Mouse (Mus musculus) embryonic facial prominence, embryonic 10.5 days (tissue): ENCODE results near the gene Ubald2. TPM values are rescaled to one million over a fixed set of nuclear protein-coding genes. Genes with fewer than 3 reads are reported as not detected.

Source experiments
- DNase-seq: peaks from one replicate; pipeline ENCODE4 v3.0.0-alpha.2; 2017; ENCODE audit warnings: low spot score
- H3K27ac ChIP-seq: fragments of 300-500 bp; sonication (generic); replicated peaks from 2 replicates; pipeline ENCODE4 v1.5.1; 2016; ENCODE audit warnings: mild to moderate bottlenecking
- H3K27me3 ChIP-seq: fragments of 300-500 bp; sonication (generic); replicated peaks from 2 replicates; pipeline ENCODE4 v1.6.1; 2016; ENCODE audit warnings: low read depth, mild to moderate bottlenecking; ENCODE audit not compliant: poor library complexity, severe bottlenecking
- H3K36me3 ChIP-seq: fragments of 300-500 bp; sonication (generic); replicated peaks from 2 replicates; pipeline ENCODE4 v1.6.1; 2016; ENCODE audit warnings: mild to moderate bottlenecking, moderate library complexity
- H3K4me1 ChIP-seq: fragments of 300-500 bp; sonication (generic); 2 replicates; pipeline ENCODE4 v1.6.1; 2016
- H3K4me3 ChIP-seq: fragments of 300-500 bp; sonication (generic); 2 replicates; pipeline ENCODE4 v1.5.1; 2016; ENCODE audit warnings: mild to moderate bottlenecking, moderate library complexity
- H3K9me3 ChIP-seq: fragments of 300-500 bp; sonication (generic); 2 replicates; pipeline ENCODE4 v1.6.1; 2016; ENCODE audit warnings: mild to moderate bottlenecking
- WGBS: fragments of 180-500 bp; shearing (Covaris S2); methylation state at CpG from one replicate; pipeline ENCODE4 v1.1.7; 2016; 5-methylcytosine and 5-hydroxymethylcytosine counted together
- polyA plus RNA-seq: library from polyadenylated mRNA; unstranded; fragments of >200 nt; fragmentation: Nextera tagmentation; extraction: Ambion mirVana; gene quantifications from 2 replicates; pipeline ENCODE4 v1.2.1, GENCODE M21; 2016

Ubald2 gene
- polyA plus RNA-seq, 1 experiment from 2014 or later: 43.7 TPM

DNA sequence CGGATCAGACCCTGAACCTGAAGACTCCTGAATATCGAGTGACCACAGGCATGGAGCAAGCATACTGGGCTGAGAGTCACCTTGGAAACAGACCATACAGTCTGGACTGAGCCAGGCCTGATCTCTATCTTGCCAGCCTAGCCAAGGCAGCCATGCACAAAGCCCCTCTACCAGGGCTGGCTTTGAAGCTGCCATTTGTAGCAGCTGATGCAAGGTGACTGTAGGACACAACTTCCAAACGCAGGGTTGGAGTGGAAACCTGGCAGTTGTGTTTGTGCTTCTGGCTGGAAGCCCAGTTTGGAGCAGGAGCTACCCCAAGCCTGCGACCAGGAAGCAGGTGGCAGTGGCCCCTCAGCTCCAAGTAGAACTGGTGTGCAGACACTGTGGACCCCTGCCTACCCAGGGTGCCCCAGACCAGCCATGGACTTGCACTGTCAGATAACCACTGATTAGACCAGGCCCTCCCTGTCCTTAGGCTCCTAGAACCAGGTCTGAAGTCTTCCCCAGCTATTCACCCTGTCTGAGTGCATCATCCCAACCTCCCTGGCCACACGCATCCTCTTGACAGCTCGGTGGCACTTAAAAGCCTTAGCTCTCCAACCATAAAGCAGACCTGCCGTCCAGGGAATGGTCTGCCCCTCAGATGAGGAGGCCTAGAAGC is 6.6 kb downstream of the Ubald2 start:
- DNase-seq: no peak
- Histone ChIP-seq H3K27ac (no peak overlapping the region), H3K4me1 (peaks cover 46% of the 10 kb centered on the region), H3K27me3 (no peaks in the 10 kb centered on the region), H3K4me3 (no peak overlapping the region), H3K36me3 (peaks cover 48% of the 10 kb centered on the region), H3K9me3 (no peaks in the 10 kb centered on the region)
- WGBS: 85% methylated on average over 7 of the region's 7 CpGs

DNA sequence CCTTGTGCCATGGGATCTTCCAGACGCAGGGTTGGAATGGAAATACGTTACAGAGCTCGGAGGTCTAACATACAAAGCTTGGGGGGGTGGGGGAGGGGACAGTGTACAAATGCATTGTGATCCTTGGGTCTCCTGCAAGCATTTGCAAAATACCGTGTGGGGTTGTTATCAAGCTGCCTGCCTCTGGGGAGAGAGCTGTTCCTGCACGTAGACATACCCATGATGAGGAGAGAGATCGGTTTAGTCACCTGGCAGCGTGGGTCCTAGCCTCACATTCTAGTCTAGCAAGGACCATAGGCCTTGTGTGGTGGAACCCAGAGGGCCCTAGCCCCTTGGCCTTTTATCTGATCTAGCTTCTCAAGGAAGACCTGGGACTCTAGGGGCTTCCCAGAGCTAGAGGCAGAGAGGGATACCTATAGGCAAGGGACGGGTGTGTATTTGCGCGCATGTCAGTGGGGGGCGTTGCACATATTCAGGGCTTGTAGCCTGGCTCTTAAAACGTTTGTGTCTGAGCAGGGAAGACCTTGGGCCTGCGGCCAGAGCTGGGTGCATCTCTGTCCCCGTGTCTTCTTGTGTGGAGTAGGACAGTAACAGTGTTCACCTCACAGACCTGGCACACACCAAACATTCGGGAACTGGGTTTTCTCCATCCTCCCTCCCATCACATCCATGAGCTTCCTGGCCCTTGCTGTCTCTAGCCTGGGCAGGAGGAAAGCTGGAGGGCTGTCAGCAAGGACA is 8.4 kb downstream of the Ubald2 start:
- H3K27ac ChIP-seq: peak overlapping the region; percentile 45; the same call in 1 of the 2 replicates
- 83% methylated on average over 15 of the region's 15 CpGs for WGBS

DNA sequence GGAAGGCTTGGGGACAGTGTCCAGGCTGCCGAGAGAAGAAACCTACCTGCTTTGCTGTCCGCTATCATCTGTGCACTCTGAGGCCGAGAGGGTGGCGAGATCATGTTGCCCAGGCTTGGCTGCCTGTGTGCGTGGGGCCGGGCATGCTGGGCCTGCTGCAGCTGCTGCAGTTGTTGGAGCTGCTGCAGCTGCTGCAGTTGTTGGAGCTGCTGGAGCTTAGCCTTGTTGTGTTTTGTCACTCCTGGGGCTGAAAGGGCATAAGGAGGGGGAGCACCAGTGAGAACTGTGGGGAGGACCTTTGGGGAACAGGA is 8.9 kb downstream of the Ubald2 start:
- 74% methylated on average over 6 of the region's 6 CpGs for WGBS
- Histone ChIP-seq H3K4me1 (peaks cover 38% of the 10 kb centered on the region), H3K27ac (peak overlapping the region; percentile 45), H3K36me3 (peaks cover 25% of the 10 kb centered on the region), H3K9me3 (no peaks in the 10 kb centered on the region), H3K4me3 (no peak overlapping the region), H3K27me3 (peaks cover 19% of the 10 kb centered on the region)
- DNase-seq: no peak

More for the DNA sequence above, 8.4 kb downstream of the Ubald2 start:
- no peaks in the 10 kb centered on the region for H3K9me3 ChIP-seq
- peaks cover 13% of the 10 kb centered on the region for H3K27me3 ChIP-seq
- no peak overlapping the region for H3K4me3 ChIP-seq
- DNase-seq: no peak
- peaks cover 30% of the 10 kb centered on the region for H3K36me3 ChIP-seq
- H3K4me1 ChIP-seq: peaks cover 40% of the 10 kb centered on the region

DNA sequence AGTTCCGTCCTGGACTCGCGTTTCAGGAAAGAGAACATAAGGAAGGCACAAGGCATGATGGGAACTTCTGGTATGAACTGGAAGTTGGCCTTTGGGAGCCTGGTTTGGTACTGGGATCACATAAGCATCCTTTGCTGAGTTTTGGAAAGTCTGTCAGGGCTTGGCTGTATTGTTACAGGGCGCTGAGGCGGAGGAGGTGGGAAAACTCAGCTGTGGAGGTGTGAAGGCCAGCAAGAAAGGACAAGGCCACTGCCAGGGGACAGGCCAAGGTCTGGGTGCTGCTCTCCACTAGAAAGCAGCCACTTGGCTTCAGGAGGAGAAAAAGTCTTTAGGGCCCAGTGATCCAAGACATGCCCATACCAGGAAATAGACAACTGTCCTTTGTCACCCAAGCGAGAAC is 9.4 kb downstream of the Ubald2 start:
- Histone ChIP-seq H3K27ac (peak overlapping the region; percentile 45), H3K4me1 (peaks cover 38% of the 10 kb centered on the region), H3K36me3 (peaks cover 21% of the 10 kb centered on the region), H3K9me3 (no peaks in the 10 kb centered on the region), H3K27me3 (peaks cover 23% of the 10 kb centered on the region), H3K4me3 (no peak overlapping the region)
- WGBS: 87% methylated on average over 6 of the region's 6 CpGs
- no peak for DNase-seq

DNA sequence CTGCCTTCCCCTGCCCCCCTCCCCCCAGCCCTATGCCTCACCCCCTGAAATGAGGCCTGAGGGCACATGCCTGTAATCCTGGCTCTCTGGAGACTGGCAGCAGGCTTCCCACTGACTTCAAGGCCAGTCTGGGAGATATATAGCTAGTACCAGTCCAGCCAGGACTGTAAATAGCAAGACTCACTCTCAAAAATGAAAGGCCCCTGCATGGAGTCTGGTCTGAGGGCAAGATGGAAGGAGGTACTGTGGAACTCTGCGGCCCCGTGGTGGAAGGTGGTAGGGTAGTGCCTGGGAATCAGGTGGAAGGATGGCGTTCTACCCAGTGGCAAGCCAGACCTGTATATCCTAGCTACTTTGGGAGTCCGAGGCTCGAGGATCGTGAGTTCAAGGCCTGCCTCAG is 10.0 kb downstream of the Ubald2 start:
- Histone ChIP-seq H3K36me3 (peaks cover 19% of the 10 kb centered on the region), H3K27me3 (peaks cover 29% of the 10 kb centered on the region), H3K27ac (peak overlapping the region; percentile 45), H3K9me3 (no peaks in the 10 kb centered on the region), H3K4me3 (no peak overlapping the region), H3K4me1 (peaks cover 38% of the 10 kb centered on the region)
- DNase-seq: no peak
- WGBS: 85% methylated on average over 6 of the region's 6 CpGs

DNA sequence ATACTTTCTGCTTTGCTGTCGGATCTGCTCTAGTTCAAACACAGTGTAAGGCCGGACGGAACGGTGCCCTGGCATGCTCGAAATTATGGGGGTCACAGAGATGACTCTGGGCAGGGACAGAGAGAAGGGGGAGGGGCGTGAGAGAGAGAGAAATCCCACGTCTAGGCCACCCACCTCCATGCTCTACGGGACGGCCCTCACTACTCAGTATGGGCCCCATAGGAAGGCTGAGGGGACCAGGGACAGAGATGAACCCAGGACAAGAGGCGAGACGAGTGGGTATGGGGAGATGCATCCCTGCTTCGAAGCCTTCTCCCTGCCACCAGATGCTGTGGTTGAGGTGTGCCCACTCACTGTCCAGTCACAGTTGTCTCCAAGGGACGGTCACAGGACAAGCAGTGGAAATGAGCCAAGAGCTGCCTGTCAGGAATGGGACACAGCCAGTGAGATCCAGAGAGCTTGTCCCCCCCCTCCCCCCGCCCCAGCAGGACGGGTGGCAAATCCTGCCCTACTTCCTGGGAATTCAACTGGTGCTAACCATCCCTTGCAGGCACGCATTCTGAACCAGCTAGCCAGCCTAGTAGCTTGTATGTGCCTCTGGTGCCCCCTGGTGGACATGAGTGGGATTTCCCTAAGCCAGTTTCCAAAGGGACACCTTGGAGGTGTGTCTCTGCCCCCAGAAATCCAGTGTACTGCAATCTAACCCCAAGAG is 11.9 kb downstream of the Ubald2 start:
- H3K9me3 ChIP-seq: 0 out of 2 replicates have a peak, but pooled peaks cover under 1% of the 10 kb centered on the region
- H3K4me1 ChIP-seq: peaks cover 36% of the 10 kb centered on the region
- DNase-seq: peak; percentile 94
- peak overlapping the region; percentile 32 for H3K4me3 ChIP-seq
- peak overlapping the region; percentile 64 for H3K27ac ChIP-seq
- H3K36me3 ChIP-seq: peaks cover under 1% of the 10 kb centered on the region; the same call in 1 of the 2 replicates
- H3K27me3 ChIP-seq: peaks cover 29% of the 10 kb centered on the region
- 19% methylated on average over 16 of the region's 16 CpGs for WGBS

DNA sequence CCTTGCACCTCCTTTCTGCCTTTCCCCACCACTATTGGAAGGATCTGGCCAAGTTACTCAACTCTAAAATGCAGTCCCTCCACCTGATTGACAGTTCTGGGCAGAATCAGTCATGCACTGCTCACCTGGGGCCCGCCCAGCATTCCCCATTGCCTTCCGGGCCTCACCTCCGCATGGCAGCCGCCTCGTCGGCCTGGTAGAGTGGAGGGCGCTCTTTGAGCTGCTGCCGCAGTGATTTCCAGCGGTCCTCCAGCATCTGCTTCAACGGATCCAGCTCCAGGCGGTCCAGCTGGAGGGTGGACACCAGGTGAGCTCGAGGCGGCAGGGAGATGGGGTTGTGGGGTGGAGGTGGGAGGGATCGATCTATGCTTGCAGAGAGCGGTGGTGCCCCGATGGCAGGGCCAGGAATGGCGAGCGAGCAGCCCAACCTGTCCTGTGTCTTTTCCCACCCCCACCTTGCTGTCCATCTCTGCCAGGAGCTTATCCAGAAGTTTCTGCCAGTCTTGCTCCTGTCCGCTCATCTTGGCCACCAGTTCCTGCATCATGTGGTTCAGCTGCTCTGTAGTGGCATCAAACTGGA is 12.5 kb downstream of the Ubald2 start:
- H3K9me3 ChIP-seq: 0 out of 2 replicates have a peak, but pooled peaks cover 3% of the 10 kb centered on the region
- no peak for DNase-seq
- WGBS: 17% methylated on average over 19 of the region's 19 CpGs
- peak overlapping the region; percentile 32; the same call in 1 of the 2 replicates for H3K4me3 ChIP-seq
- peaks cover 36% of the 10 kb centered on the region for H3K4me1 ChIP-seq
- no peak overlapping the region for H3K27ac ChIP-seq
- H3K36me3 ChIP-seq: no peaks in the 10 kb centered on the region
- peaks cover 29% of the 10 kb centered on the region for H3K27me3 ChIP-seq

DNA sequence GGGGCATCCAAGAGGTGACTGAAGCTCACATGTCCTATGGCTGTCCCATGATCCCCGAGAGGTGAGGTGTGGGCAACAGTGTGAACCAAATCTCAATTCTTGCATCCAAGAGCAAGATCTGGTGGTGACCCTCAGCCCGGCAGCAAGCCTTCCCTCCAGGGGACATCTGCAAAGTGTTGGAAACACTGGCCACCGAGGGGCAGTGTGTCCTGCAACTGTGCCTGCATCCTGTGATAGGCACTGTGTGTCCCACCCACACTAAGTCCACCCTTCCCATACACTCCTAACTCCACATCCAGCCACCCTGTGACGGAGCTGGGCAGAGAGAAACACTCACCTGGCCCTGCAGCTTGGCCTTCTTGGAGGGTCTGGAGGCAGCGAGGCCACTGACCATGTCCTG is 13.9 kb downstream of the Ubald2 start:
- Histone ChIP-seq H3K9me3 (0 out of 2 replicates have a peak, but pooled peaks cover 3% of the 10 kb centered on the region), H3K36me3 (no peaks in the 10 kb centered on the region), H3K27me3 (peaks cover 29% of the 10 kb centered on the region), H3K27ac (no peak overlapping the region), H3K4me3 (no peak overlapping the region), H3K4me1 (peaks cover 30% of the 10 kb centered on the region)
- no peak for DNase-seq
- WGBS: 73% methylated on average over 5 of the region's 5 CpGs

DNA sequence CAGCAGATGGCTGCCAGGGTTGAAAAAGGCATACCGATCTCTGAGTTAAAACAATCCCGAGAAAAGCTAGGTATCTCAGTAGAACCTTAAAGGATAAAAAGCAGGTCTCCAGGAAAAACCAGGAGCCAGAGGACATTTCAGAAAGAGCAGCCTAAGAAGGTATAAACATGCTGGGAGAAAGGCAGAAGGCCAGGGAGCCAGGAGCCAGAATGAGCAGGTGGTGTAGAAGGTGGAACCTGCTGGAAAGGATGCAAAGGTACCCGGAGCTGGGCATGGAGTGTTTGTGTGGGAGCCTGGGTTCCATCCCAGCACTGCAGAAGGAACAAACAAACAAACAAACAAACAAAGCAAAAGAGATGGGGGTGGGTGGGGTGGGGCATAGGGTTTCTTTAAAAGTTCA is 15.4 kb downstream of the Ubald2 start:
- Histone ChIP-seq H3K4me1 (peaks cover 22% of the 10 kb centered on the region), H3K36me3 (no peaks in the 10 kb centered on the region), H3K9me3 (0 out of 2 replicates have a peak, but pooled peaks cover 3% of the 10 kb centered on the region), H3K27ac (no peak overlapping the region), H3K4me3 (no peak overlapping the region), H3K27me3 (peaks cover 39% of the 10 kb centered on the region)
- no peak for DNase-seq
- WGBS: 93% methylated on average over 3 of the region's 3 CpGs

DNA sequence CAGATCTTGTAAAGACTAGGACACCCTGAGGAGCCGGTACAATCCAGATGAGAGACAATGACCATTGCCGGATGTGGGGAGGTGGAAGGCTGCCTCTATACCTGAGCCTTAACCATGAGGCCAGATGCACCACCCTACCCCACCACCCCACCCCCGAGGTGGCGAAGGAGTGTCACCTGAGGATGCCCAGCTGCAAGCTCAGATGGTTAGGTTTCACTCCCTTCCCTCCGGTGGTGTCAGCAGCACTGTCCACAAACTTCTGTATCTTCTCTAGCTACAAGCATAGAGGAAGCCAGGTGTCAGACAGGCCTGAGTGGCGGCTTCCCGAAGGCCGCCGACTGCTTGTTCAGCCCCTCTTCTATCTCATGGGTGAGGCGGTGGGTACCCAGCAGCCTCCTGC is 20.0 kb downstream of the Ubald2 start:
- WGBS: 91% methylated on average over 10 of the region's 10 CpGs
- no peak for DNase-seq
- H3K4me1 ChIP-seq: 0 out of 2 replicates have a peak, but pooled peaks cover 3% of the 10 kb centered on the region

DNA sequence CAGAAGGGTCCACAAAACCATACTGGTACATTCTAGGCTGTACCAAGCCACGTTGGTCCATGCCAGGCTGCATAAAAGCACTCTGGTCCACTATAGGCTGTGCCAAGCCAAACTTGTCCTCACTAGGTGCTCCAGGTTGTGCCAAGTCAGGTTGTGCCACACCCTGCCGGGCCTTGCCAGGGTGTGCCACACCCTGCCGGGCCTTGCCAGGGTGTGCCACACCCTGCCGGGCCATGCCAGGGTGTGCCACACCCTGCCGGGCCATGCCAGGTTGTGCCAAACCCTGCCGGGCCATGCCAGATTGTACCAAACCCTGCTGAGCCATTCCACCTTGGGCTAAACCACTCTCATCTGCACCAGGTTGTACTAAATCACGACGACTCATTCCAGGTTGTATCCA is 22.3 kb downstream of the Ubald2 start:
- WGBS: 87% methylated on average over 8 of the region's 8 CpGs
- Histone ChIP-seq H3K36me3 (no peaks in the 10 kb centered on the region), H3K9me3 (no peaks in the 10 kb centered on the region), H3K4me1 (0 out of 2 replicates have a peak, but pooled peaks cover 3% of the 10 kb centered on the region), H3K27ac (no peak overlapping the region), H3K4me3 (no peak overlapping the region), H3K27me3 (peaks cover 27% of the 10 kb centered on the region)
- no peak for DNase-seq

More for the DNA sequence above, 20.0 kb downstream of the Ubald2 start:
- H3K4me3 ChIP-seq: no peak overlapping the region
- peaks cover 27% of the 10 kb centered on the region for H3K27me3 ChIP-seq
- no peaks in the 10 kb centered on the region for H3K36me3 ChIP-seq
- H3K9me3 ChIP-seq: 0 out of 2 replicates have a peak, but pooled peaks cover 3% of the 10 kb centered on the region
- no peak overlapping the region for H3K27ac ChIP-seq

DNA sequence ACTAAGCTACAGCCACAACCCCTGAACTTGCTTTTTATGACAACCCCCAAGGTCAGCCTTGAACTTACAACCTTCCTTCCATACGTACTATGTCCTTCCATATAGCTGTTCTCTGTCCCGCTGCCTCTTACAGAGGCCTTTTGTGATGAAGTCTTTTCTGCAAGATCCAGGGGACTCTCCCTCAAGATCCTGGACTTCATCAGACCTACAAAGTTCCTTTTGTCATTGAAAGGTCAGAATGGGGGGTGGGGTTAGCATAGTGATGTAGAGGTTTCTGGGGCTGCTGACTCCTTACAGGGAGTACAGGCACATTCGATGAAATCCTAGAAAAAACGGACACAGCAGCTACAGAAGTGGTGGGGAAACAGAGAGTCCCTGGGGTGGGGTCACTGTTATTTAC is 25.9 kb downstream of the Ubald2 start:
- WGBS: 48% methylated on average over 4 of the region's 4 CpGs
- Histone ChIP-seq H3K4me1 (peaks cover 10% of the 10 kb centered on the region), H3K27ac (no peak overlapping the region), H3K9me3 (no peaks in the 10 kb centered on the region), H3K36me3 (no peaks in the 10 kb centered on the region), H3K4me3 (no peak overlapping the region), H3K27me3 (peaks cover 12% of the 10 kb centered on the region; the same call in 1 of the 2 replicates)
- DNase-seq: no peak
